Mouse (Mus musculus): ENCODE measurements at regions not wholly inside any gene's neighbourhood (a gene's known extent, or its start where the extent isn't known, plus 50 kb on each side); places are given as distances from the start of the nearest gene placed in this dataset.

GRCm38 (mm10) chr4:53970960-53971359, 145.1 kb downstream of the Tmem38b start:
- TF ChIP-seq CTCF (IDR thresholded peaks at IDR 0.05; ENCODE audit: low read depth, low read length) (no peak), POLR2A (IDR thresholded peaks at IDR 0.05; ENCODE audit: extremely low read depth, insufficient read depth, low read length) (no peak)
